27 mouse cellular contexts compared by ENCODE assay signal in genomic region chr15:85027740-85028139, GRCm38 (mm10). TPM values are rescaled to one million over a fixed set of nuclear protein-coding genes. Genes with fewer than 3 reads are reported as not detected.
DNase-seq lines count a peak whose midpoint lies in the region; ATAC-seq and TF ChIP-seq lines count a peak whose summit lies in the region.
"Had no signal": no experiment of that assay in that cellular context is flagged by ENCODE, and none has a peak within 500 bp of the region (broad histone marks: within the 10 kb centered on the region; RNA-seq: fewer than 3 reads in every experiment).

No protein-coding gene starts in this region.

- no peaks in the 10 kb centered on the region for H3K9me3 ChIP-seq in lung, embryonic 14.5 days (ENCODE audit: low read depth, low read length)
- H3K9me3 ChIP-seq in intestine, postnatal 0 days (ENCODE audit: control insufficient read depth), result no peaks in the 10 kb centered on the region
- no peaks in the 10 kb centered on the region for H3K9me3 ChIP-seq in stomach, embryonic 16.5 days (replicated peaks; ENCODE audit: control insufficient read depth, low read length)
- H3K9me3 ChIP-seq: embryonic facial prominence, embryonic 15.5 days; heart, embryonic 12.5 days; hindbrain, embryonic 15.5 days had no signal

- no peak overlapping the region for H3K4me2 ChIP-seq in lung, embryonic 14.5 days
- H3K4me2 ChIP-seq in intestine, postnatal 0 days (replicated peaks; ENCODE audit: low read depth), result no peak overlapping the region
- H3K4me2 ChIP-seq in stomach, embryonic 16.5 days (ENCODE audit: low read depth, low read length), result no peak overlapping the region
- H3K4me2 ChIP-seq: embryonic facial prominence, embryonic 15.5 days; heart, embryonic 12.5 days; hindbrain, embryonic 15.5 days had no signal

- WGBS in lung, embryonic 14.5 days, result 45% methylated on average over 4 of the region's 4 CpGs
- WGBS in lung, adult 2 months, result 59% methylated on average over 4 of the region's 4 CpGs
- WGBS in intestine, postnatal 0 days, result 32% methylated on average over 4 of the region's 4 CpGs
- 41% methylated on average over 4 of the region's 4 CpGs for WGBS in stomach, embryonic 16.5 days

- ATAC-seq in lung, embryonic 14.5 days (ENCODE audit: insufficient read depth), result no peak; the same call in 1 of the 2 replicates
- peak; percentile 60 for ATAC-seq in intestine, postnatal 0 days
- peak; percentile 83 for ATAC-seq in stomach, embryonic 16.5 days (ENCODE audit: insufficient read depth, low FRiP score)
- ATAC-seq: CD4-positive, CD25-positive, alpha-beta regulatory T cell, adult 4 months; forebrain, embryonic 14.5 days; Patski had no signal

- no peak overlapping the region for H3K9ac ChIP-seq in lung, embryonic 14.5 days
- no peak overlapping the region for H3K9ac ChIP-seq in intestine, postnatal 0 days (ENCODE audit: low read depth, low read length)
- H3K9ac ChIP-seq in stomach, embryonic 16.5 days (ENCODE audit: low read length), result no peak overlapping the region
- H3K9ac ChIP-seq: embryonic facial prominence, embryonic 15.5 days; heart, embryonic 12.5 days; hindbrain, embryonic 15.5 days had no signal

- intact Hi-C loops in heart, postnatal 36 days (cut with DNase I), result no loop called here

- no peak overlapping the region for H3K27ac ChIP-seq in lung, embryonic 14.5 days (ENCODE audit: low read depth)
- peak overlapping the region; percentile 21; the same call in 1 of the 2 replicates for H3K27ac ChIP-seq in intestine, postnatal 0 days (ENCODE audit: low read depth, low read length)
- no peak overlapping the region for H3K27ac ChIP-seq in stomach, embryonic 16.5 days (ENCODE audit: low read length)
- H3K27ac ChIP-seq: embryonic facial prominence, embryonic 15.5 days; forebrain, embryonic 10.5 days; gastrocnemius, adult 2 months; hindbrain, embryonic 15.5 days had no signal

- H3K36me3 ChIP-seq in lung, embryonic 14.5 days (ENCODE audit: insufficient read depth), result no peaks in the 10 kb centered on the region
- no peaks in the 10 kb centered on the region for H3K36me3 ChIP-seq in intestine, postnatal 0 days (ENCODE audit: control insufficient read depth, insufficient read depth)
- no peaks in the 10 kb centered on the region for H3K36me3 ChIP-seq in stomach, embryonic 16.5 days (ENCODE audit: control insufficient read depth, insufficient read depth, low read length)
- H3K36me3 ChIP-seq: embryonic facial prominence, embryonic 15.5 days; forebrain, embryonic 10.5 days; heart, embryonic 12.5 days; hindbrain, embryonic 15.5 days had no signal

- no peaks in the 10 kb centered on the region for H3K27me3 ChIP-seq in lung, embryonic 14.5 days (ENCODE audit: insufficient read depth, low read length)
- H3K27me3 ChIP-seq in intestine, postnatal 0 days (replicated peaks; ENCODE audit: control insufficient read depth, insufficient read depth, low read length), result no peaks in the 10 kb centered on the region
- no peaks in the 10 kb centered on the region for H3K27me3 ChIP-seq in stomach, embryonic 16.5 days (ENCODE audit: control insufficient read depth, insufficient read depth, low read length)
- H3K27me3 ChIP-seq: embryonic facial prominence, embryonic 15.5 days; heart, embryonic 12.5 days; hindbrain, embryonic 15.5 days; Patski had no signal

- peak; percentile 26 for DNase-seq in lung, embryonic 14.5 days
- no peak for DNase-seq in lung, adult 2 months
- DNase-seq in ZHBTc4 (ENCODE audit: low read depth, low spot score), result peak; percentile 90
- no peak for DNase-seq in adrenal gland, adult 8-10 months
- no peak for DNase-seq in cerebellum, adult 9-10 months
- DNase-seq in heart, postnatal 36 days, result no peak
- DNase-seq: adrenal gland, postnatal 25 days; B cell, adult 2 months; cerebellum, adult 18-20 months; cerebellum, postnatal 10 days; gastrocnemius, adult 2 months; gastrocnemius, postnatal 36 days; heart, adult 18-20 months had no signal

- no peaks in the 10 kb centered on the region for H3K4me1 ChIP-seq in lung, embryonic 14.5 days (ENCODE audit: insufficient read depth)
- no peaks in the 10 kb centered on the region for H3K4me1 ChIP-seq in lung, adult 2 months (ENCODE audit: control insufficient read depth, insufficient read depth, low read length)
- no peaks in the 10 kb centered on the region for H3K4me1 ChIP-seq in intestine, postnatal 0 days (replicated peaks; ENCODE audit: control insufficient read depth, insufficient read depth, low read length)
- no peaks in the 10 kb centered on the region for H3K4me1 ChIP-seq in stomach, embryonic 16.5 days (ENCODE audit: control insufficient read depth, insufficient read depth, low read length)
- H3K4me1 ChIP-seq: embryonic facial prominence, embryonic 15.5 days; forebrain, embryonic 10.5 days; heart, embryonic 12.5 days; hindbrain, embryonic 15.5 days had no signal

- TF ChIP-seq CTCF in lung, embryonic 14.5 days (IDR thresholded peaks at IDR 0.05; ENCODE audit: low read depth), result no peak
- no peak for TF ChIP-seq CTCF in lung, adult 2 months (IDR thresholded peaks at IDR 0.05; ENCODE audit: insufficient read depth, low read length)
- TF ChIP-seq CTCF in intestine, postnatal 0 days (IDR thresholded peaks at IDR 0.05; ENCODE audit: low read depth), result no peak

- H3K4me3 ChIP-seq in lung, embryonic 14.5 days (ENCODE audit: low read depth, low read length), result no peak overlapping the region
- H3K4me3 ChIP-seq in lung, adult 2 months (replicated peaks; ENCODE audit: extremely low read depth, low read depth, low read length), result no peak overlapping the region
- H3K4me3 ChIP-seq in intestine, postnatal 0 days (ENCODE audit: low read depth, low read length), result no peak overlapping the region
- H3K4me3 ChIP-seq in stomach, embryonic 16.5 days (replicated peaks; ENCODE audit: low read length), result no peak overlapping the region
- H3K4me3 ChIP-seq: embryonic facial prominence, embryonic 15.5 days; erythroblast, embryonic 14.5 days; forebrain, embryonic 10.5 days; gastrocnemius, adult 2 months; heart, embryonic 12.5 days; hindbrain, embryonic 15.5 days had no signal

- TF ChIP-seq POLR2A in lung, adult 2 months (IDR thresholded peaks at IDR 0.05; ENCODE audit: borderline replicate concordance, extremely low read depth, low read depth, low read length), result no peak

RNA-seq across cellular contexts. Expression of gene Fam118a, which starts 1.0 kb away (rescaled TPM):
- 37.0 and 37.5 TPM in 2 replicates for polyA plus RNA-seq in lung, embryonic 14.5 days (2014; fragmentation: Nextera tagmentation; extraction: Ambion mirVana)
- polyA plus RNA-seq in lung, adult 2 months (2012; rRNA removed), result 6.7 and 7.0 TPM in 2 replicates
- polyA plus RNA-seq in intestine, postnatal 0 days (2015; fragmentation: Nextera tagmentation; extraction: Ambion mirVana), result 23.1 and 25.3 TPM in 2 replicates
- 29.0 and 30.6 TPM in 2 replicates for polyA plus RNA-seq in stomach, embryonic 16.5 days (2015; fragmentation: Nextera tagmentation; extraction: Ambion mirVana)
- total RNA-seq in adrenal gland, adult 8-10 months (2022), result 10 to 100 TPM; 12.6 to 17.2 (median 15.2) TPM
- 1 to 10 TPM; 7.1 to 7.2 TPM for total RNA-seq in heart, postnatal 36 days (2021)

RNA-seq across cellular contexts. Expression of gene Upk3a, which starts 10.8 kb away (rescaled TPM):
- polyA plus RNA-seq in lung, embryonic 14.5 days (2014; fragmentation: Nextera tagmentation; extraction: Ambion mirVana), result 2.4 and 3.3 TPM in 2 replicates
- polyA plus RNA-seq in lung, adult 2 months (2012; rRNA removed), result 2.0 and 3.0 TPM in 2 replicates
- polyA plus RNA-seq in intestine, postnatal 0 days (2015; fragmentation: Nextera tagmentation; extraction: Ambion mirVana), result 2.0 and 2.2 TPM in 2 replicates
- polyA plus RNA-seq in stomach, embryonic 16.5 days (2015; fragmentation: Nextera tagmentation; extraction: Ambion mirVana), result 4.4 and 10.6 TPM in 2 replicates
- not detected for total RNA-seq in adrenal gland, adult 8-10 months (2022)
- total RNA-seq in heart, postnatal 36 days (2021), result not detected
- total RNA-seq: adrenal gland, adult 18-20 months; adrenal gland, postnatal 25 days; gastrocnemius, adult 2 months; gastrocnemius, postnatal 36 days; heart, adult 18-20 months; heart, postnatal 25 days had no signal
- polyA plus RNA-seq: CD4-positive, CD25-positive, alpha-beta regulatory T cell, adult 4 months; embryonic facial prominence, embryonic 11.5 days; erythroblast, embryonic 14.5 days; forebrain, embryonic 10.5 days; heart, embryonic 12.5 days; hindbrain, embryonic 11.5 days; Patski had no signal

RNA-seq across cellular contexts. Expression of gene 5031439G07Rik, which starts 39.4 kb away (rescaled TPM):
- 11.6 and 13.5 TPM in 2 replicates for polyA plus RNA-seq in lung, embryonic 14.5 days (2014; fragmentation: Nextera tagmentation; extraction: Ambion mirVana)
- polyA plus RNA-seq in lung, adult 2 months (2012; rRNA removed), result 17.1 and 23.2 TPM in 2 replicates
- polyA plus RNA-seq in intestine, postnatal 0 days (2015; fragmentation: Nextera tagmentation; extraction: Ambion mirVana), result 14.9 and 15.5 TPM in 2 replicates
- 7.0 and 7.7 TPM in 2 replicates for polyA plus RNA-seq in stomach, embryonic 16.5 days (2015; fragmentation: Nextera tagmentation; extraction: Ambion mirVana)
- total RNA-seq in adrenal gland, adult 8-10 months (2022), result 10 to 100 TPM; 36.8 to 56.2 (median 47.5) TPM
- 10 to 100 TPM; 25.7 to 29.2 TPM for total RNA-seq in heart, postnatal 36 days (2021)

Comparison
In these comparisons a context has a peak if more than half of its experiments do, and no peak if none do; other contexts are left out.
1. DNase-seq: peak in lung, embryonic 14.5 days (single experiment) and ZHBTc4 (single experiment); none in lung, adult 2 months (single experiment), adrenal gland, adult 8-10 months (single experiment), cerebellum, adult 9-10 months (single experiment) and heart, postnatal 36 days (0 of 2).